Mouse (Mus musculus): Measurements from ENCODE around the gene Ppp1r14a. TPM values are rescaled to one million over a fixed set of nuclear protein-coding genes. Genes with fewer than 3 reads are reported as not detected.

Gene Ppp1r14a
- polyA plus RNA-seq, 1 experiment from 2014 or later, result 17.0 TPM

DNA sequence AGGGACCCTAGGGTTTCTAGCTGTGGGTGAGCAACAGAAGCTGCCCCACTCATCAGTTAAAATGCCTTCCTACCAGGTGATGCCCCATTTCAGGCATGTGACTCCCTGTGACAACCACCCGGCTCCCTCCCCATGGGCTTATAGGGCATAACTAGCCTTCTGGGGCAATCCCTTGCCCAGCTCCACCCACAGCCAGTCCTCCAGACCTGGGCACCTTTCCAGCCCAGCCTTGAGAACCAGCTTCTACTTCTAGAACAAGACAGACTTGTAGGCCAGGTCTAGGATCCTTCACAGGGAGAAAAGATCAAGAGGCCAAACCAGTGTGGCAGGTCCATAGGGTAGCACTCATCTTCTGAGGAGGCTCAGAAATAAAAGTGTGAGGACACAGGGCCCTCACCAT, 31.7 kb upstream of the Ppp1r14a start:
- no peaks in the 10 kb centered on the region for H3K9me3 ChIP-seq (replicated peaks)
- H3K27me3 ChIP-seq, result no peaks in the 10 kb centered on the region
- WGBS, result 86% methylated on average over 1 of the region's 1 CpGs
- H3K36me3 ChIP-seq, result 0 out of 2 replicates have a peak, but pooled peaks cover 3% of the 10 kb centered on the region
- H3K4me2 ChIP-seq, result no peak overlapping the region
- H3K4me3 ChIP-seq, result no peak overlapping the region
- H3K4me1 ChIP-seq (replicated peaks), result peaks cover 15% of the 10 kb centered on the region
- H3K27ac ChIP-seq, result no peak overlapping the region; the same call in 1 of the 2 replicates
- no peak overlapping the region for H3K9ac ChIP-seq
- ATAC-seq (replicated peaks; ENCODE audit: insufficient number of reproducible peaks, insufficient read depth, low FRiP score, low read depth), result no peak; the same call in 1 of the 2 replicates

GRCm38 (mm10) chr7:29259781-29260730, 29.1 kb upstream of the Ppp1r14a start:
- H3K9ac ChIP-seq, result no peak overlapping the region
- WGBS, result 77% methylated on average over 10 of the region's 10 CpGs
- H3K27me3 ChIP-seq, result no peaks in the 10 kb centered on the region
- H3K4me2 ChIP-seq, result no peak overlapping the region
- no peak overlapping the region for H3K4me3 ChIP-seq
- peaks cover 22% of the 10 kb centered on the region for H3K4me1 ChIP-seq (replicated peaks)
- no peak for ATAC-seq (replicated peaks; ENCODE audit: insufficient number of reproducible peaks, insufficient read depth, low FRiP score, low read depth)
- no peaks in the 10 kb centered on the region for H3K9me3 ChIP-seq (replicated peaks)
- 0 out of 2 replicates have a peak, but pooled peaks cover 3% of the 10 kb centered on the region for H3K36me3 ChIP-seq
- no peak overlapping the region for H3K27ac ChIP-seq

DNA sequence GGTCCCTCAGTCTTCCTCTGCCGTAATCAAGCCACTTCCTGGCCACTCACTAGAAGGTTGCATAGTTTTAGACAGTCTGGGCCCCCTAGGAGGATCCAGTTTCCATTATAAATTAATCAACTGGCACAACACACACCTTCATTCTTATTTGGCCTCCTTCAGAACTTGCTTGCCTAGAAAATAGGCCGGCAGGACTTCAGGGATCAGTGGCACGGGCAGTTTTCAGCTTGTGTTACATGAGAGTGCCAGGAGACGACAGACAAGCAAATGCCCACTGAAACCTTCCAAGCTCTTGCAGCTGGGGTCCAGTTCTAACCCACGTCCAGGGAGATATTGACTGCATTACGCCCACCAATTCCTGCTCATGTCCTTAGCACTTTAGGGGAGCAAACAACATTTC, 27.0 kb upstream of the Ppp1r14a start:
- Histone ChIP-seq H3K36me3 (0 out of 2 replicates have a peak, but pooled peaks cover 3% of the 10 kb centered on the region), H3K27ac (peak overlapping the region; percentile 31; the same call in 1 of the 2 replicates), H3K27me3 (no peaks in the 10 kb centered on the region), H3K9me3 (replicated peaks) (no peaks in the 10 kb centered on the region), H3K9ac (no peak overlapping the region), H3K4me2 (no peak overlapping the region), H3K4me1 (replicated peaks) (peaks cover 34% of the 10 kb centered on the region), H3K4me3 (no peak overlapping the region)
- 52% methylated on average over 6 of the region's 6 CpGs for WGBS
- ATAC-seq (replicated peaks; ENCODE audit: insufficient number of reproducible peaks, insufficient read depth, low FRiP score, low read depth), result no peak

- Histone ChIP-seq H3K27me3 (no peaks in the 10 kb centered on the region), H3K36me3 (0 out of 2 replicates have a peak, but pooled peaks cover 3% of the 10 kb centered on the region), H3K27ac (no peak overlapping the region), H3K4me2 (no peak overlapping the region), H3K4me3 (no peak overlapping the region), H3K9me3 (replicated peaks) (no peaks in the 10 kb centered on the region), H3K9ac (no peak overlapping the region), H3K4me1 (replicated peaks) (peaks cover 29% of the 10 kb centered on the region)
- 90% methylated on average over 3 of the region's 3 CpGs for WGBS
- ATAC-seq (replicated peaks; ENCODE audit: insufficient number of reproducible peaks, insufficient read depth, low FRiP score, low read depth), result no peak
These were observed 25.3 kb upstream of the Ppp1r14a start for GRCm38 (mm10) chr7:29263831-29264230.

- Histone ChIP-seq H3K4me2 (no peak overlapping the region), H3K9ac (no peak overlapping the region), H3K27me3 (no peaks in the 10 kb centered on the region), H3K36me3 (no peaks in the 10 kb centered on the region), H3K4me1 (replicated peaks) (peaks cover 25% of the 10 kb centered on the region), H3K4me3 (no peak overlapping the region), H3K27ac (no peak overlapping the region), H3K9me3 (replicated peaks) (no peaks in the 10 kb centered on the region)
- no peak for ATAC-seq (replicated peaks; ENCODE audit: insufficient number of reproducible peaks, insufficient read depth, low FRiP score, low read depth)
- 74% methylated on average over 7 of the region's 7 CpGs for WGBS
These were observed 23.5 kb upstream of the Ppp1r14a start for GRCm38 (mm10) chr7:29265636-29266035.

DNA sequence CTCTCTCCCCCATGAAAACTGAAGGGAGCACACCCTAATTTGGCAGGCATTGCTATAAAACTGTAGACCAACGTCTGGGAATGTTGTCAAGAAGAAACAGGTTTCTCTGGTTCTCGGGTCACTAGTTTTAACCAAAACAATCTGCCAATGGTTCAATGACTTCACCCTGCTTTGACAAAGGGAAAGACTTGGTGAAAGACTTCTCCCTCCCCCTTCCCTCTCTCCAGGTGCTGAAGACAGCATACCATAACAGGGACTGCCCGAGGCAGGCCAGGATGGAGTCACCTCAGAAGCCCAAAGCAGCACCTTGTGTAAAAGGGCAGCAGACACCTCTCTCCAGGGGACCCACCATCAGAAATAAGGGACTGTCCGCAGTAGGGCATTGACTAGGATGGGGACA, 22.2 kb upstream of the Ppp1r14a start:
- no peak for ATAC-seq (replicated peaks; ENCODE audit: insufficient number of reproducible peaks, insufficient read depth, low FRiP score, low read depth)
- peaks cover 35% of the 10 kb centered on the region for H3K4me1 ChIP-seq (replicated peaks)
- 72% methylated on average over 4 of the region's 4 CpGs for WGBS

GRCm38 (mm10) chr7:29270445-29270844, 18.7 kb upstream of the Ppp1r14a start:
- peak overlapping the region; percentile 8; the same call in 1 of the 2 replicates for H3K27ac ChIP-seq
- no peak for ATAC-seq (replicated peaks; ENCODE audit: insufficient number of reproducible peaks, insufficient read depth, low FRiP score, low read depth)
- H3K4me2 ChIP-seq, result no peak overlapping the region
- no peak overlapping the region for H3K9ac ChIP-seq
- peaks cover 35% of the 10 kb centered on the region for H3K4me1 ChIP-seq (replicated peaks)
- no peaks in the 10 kb centered on the region for H3K9me3 ChIP-seq (replicated peaks)
- no peaks in the 10 kb centered on the region for H3K36me3 ChIP-seq
- no peak overlapping the region for H3K4me3 ChIP-seq
- 81% methylated on average over 4 of the region's 4 CpGs for WGBS
- H3K27me3 ChIP-seq, result no peaks in the 10 kb centered on the region

More for the DNA sequence above, 22.2 kb upstream of the Ppp1r14a start:
- Histone ChIP-seq H3K27me3 (no peaks in the 10 kb centered on the region), H3K36me3 (no peaks in the 10 kb centered on the region), H3K27ac (no peak overlapping the region), H3K4me2 (no peak overlapping the region), H3K4me3 (no peak overlapping the region), H3K9ac (no peak overlapping the region), H3K9me3 (replicated peaks) (no peaks in the 10 kb centered on the region)

DNA sequence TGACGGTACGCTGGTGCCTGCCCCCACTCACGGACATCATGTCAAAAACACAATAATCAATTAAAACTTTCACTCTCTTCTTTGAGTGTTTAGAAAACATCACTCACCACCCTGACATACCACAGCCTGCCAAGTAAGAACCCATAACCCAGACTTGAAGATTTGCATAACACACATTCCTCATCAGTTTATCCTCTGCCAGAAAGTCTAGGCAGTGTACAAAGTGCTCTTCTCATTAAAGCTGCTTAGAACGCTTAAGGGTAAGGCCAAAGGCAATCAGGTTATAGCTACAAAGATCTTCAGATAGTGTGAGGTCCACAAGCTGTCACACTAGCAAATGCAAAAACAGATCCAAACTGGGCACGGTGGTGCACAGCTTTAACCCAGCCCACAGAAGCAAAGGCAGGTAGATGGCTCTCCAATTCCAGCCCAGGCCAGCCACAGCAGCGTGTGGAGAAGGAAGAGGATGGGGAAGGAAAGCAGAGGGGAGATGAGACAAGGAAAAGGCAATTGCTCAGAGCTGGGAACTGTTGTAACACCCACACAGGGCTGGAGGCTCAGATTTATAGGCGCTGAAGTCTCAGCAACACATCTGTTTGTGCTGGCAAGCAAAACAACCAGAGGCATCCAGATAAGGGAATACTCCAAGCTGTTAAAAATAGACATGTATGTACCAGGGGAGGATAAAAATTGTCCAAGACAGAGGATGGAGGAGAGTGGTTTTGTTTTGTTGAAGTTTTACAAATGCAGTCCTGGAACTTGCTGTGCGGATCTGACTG, 17.2 kb upstream of the Ppp1r14a start:
- peak overlapping the region; percentile 41 for H3K4me2 ChIP-seq
- WGBS, result 37% methylated on average over 8 of the region's 8 CpGs

GRCm38 (mm10) chr7:29276715-29277114, 12.4 kb upstream of the Ppp1r14a start:
- Histone ChIP-seq H3K4me3 (no peak overlapping the region), H3K27ac (peak overlapping the region; percentile 49; the same call in 1 of the 2 replicates), H3K27me3 (no peaks in the 10 kb centered on the region), H3K36me3 (no peaks in the 10 kb centered on the region), H3K9me3 (replicated peaks) (no peaks in the 10 kb centered on the region), H3K4me1 (replicated peaks) (peaks cover 36% of the 10 kb centered on the region), H3K9ac (no peak overlapping the region), H3K4me2 (no peak overlapping the region)
- no peak for ATAC-seq (replicated peaks; ENCODE audit: insufficient number of reproducible peaks, insufficient read depth, low FRiP score, low read depth)
- WGBS, result 60% methylated on average over 5 of the region's 5 CpGs

More for the DNA sequence above, 17.2 kb upstream of the Ppp1r14a start:
- H3K4me3 ChIP-seq, result no peak overlapping the region
- peaks cover 31% of the 10 kb centered on the region for H3K4me1 ChIP-seq (replicated peaks)
- H3K27ac ChIP-seq, result peak overlapping the region; percentile 75
- ATAC-seq (replicated peaks; ENCODE audit: insufficient number of reproducible peaks, insufficient read depth, low FRiP score, low read depth), result peak; percentile 57
- H3K36me3 ChIP-seq, result no peaks in the 10 kb centered on the region
- no peak overlapping the region for H3K9ac ChIP-seq
- no peaks in the 10 kb centered on the region for H3K27me3 ChIP-seq
- H3K9me3 ChIP-seq (replicated peaks), result no peaks in the 10 kb centered on the region

- Histone ChIP-seq H3K9ac (no peak overlapping the region), H3K9me3 (replicated peaks) (no peaks in the 10 kb centered on the region), H3K27me3 (no peaks in the 10 kb centered on the region), H3K36me3 (no peaks in the 10 kb centered on the region), H3K4me2 (no peak overlapping the region), H3K4me1 (replicated peaks) (peaks cover 33% of the 10 kb centered on the region), H3K4me3 (no peak overlapping the region), H3K27ac (no peak overlapping the region)
- ATAC-seq (replicated peaks; ENCODE audit: insufficient number of reproducible peaks, insufficient read depth, low FRiP score, low read depth), result no peak
- WGBS, result 72% methylated on average over 4 of the region's 4 CpGs
These were observed 11.6 kb upstream of the Ppp1r14a start for GRCm38 (mm10) chr7:29277510-29277909.

DNA sequence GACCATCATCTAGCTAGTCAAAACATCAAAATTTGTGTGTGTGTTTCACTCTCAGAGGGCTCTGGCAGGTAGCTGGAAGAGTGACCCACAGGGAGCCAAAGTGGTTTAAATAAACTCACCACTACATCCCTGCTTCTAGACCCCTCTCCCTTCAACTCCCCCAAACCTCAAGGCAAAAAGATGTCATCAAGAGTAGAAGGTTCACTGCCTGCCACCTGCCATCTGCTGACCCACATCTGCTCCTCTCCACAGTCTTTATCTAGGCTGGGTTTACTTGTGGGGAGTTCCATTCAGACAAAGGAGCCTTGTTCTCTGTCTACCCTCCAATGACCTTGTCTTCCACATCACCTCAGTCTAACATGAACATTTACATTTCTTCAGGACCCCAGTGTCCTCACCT, 9.8 kb upstream of the Ppp1r14a start:
- H3K4me3 ChIP-seq, result no peak overlapping the region
- no peaks in the 10 kb centered on the region for H3K36me3 ChIP-seq
- H3K4me1 ChIP-seq (replicated peaks), result peaks cover 28% of the 10 kb centered on the region
- H3K9ac ChIP-seq, result no peak overlapping the region
- no peak for ATAC-seq (replicated peaks; ENCODE audit: insufficient number of reproducible peaks, insufficient read depth, low FRiP score, low read depth)
- H3K9me3 ChIP-seq (replicated peaks), result no peaks in the 10 kb centered on the region
- H3K4me2 ChIP-seq, result no peak overlapping the region
- no peaks in the 10 kb centered on the region for H3K27me3 ChIP-seq
- H3K27ac ChIP-seq, result 0 out of 2 replicates have a peak overlapping the region, but pooled peaks have one; percentile 39
